Mouse (Mus musculus): ENCODE measurements around the gene Prickle2.
A peak's percentile ranks its signal among the peaks of the same experiment; 100 is the strongest.

Prickle2 gene

DNA sequence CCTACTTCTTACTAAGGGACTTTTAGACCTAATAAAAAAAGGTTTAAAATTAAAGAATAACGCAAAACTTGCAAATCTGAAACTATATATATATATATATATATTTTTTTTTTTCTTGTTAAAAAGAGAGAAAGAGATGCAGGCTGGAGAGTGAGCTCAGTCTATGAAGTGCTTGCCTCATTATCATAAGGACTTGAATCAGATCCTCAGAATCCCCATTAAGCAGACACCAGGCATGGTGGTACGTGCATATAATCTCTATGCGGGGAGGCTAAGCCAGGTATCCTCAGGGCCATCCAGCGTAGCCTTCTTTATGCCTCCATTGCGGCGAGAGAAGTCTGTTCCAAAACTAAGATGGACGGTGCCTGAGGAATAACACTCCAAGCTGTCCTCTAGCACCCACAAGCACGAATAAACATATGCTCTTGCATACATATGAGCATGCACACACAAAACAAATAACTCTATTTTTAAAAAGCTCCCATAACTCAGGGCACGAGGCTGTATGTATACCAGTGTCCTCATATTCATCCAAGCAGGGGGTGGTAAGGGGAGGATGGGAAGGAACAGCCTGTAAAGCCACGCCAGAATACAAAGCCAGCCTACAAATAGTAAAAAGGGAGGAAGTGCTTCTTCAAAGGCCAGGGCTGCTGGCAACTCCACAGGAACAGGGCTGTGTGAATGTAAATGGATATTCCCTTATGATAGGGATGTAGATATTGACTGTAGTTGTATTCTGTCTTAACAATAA is 358.5 kb downstream of the Prickle2 start:
- DNase-seq = peak; percentile 26

- DNase-seq = no peak
Measured at GRCm38 (mm10) chr6:92346729-92347128, 359.2 kb downstream of the Prickle2 start.

GRCm38 (mm10) chr6:92345151-92345550 is 360.8 kb downstream of the Prickle2 start:
- DNase-seq = peak; percentile 39

GRCm38 (mm10) chr6:92344588-92344987 is 361.4 kb downstream of the Prickle2 start:
- peak; percentile 50 for DNase-seq

All from right cerebral cortex, adult 18-20 months (tissue).